Mouse (Mus musculus): ENCODE results near the gene Map3k9.

- no peak for TF ChIP-seq CTCF (IDR thresholded peaks at IDR 0.05; ENCODE audit: control insufficient read depth, insufficient read depth, insufficient replicate concordance, low read depth, low read length)
- TF ChIP-seq POLR2A (IDR thresholded peaks at IDR 0.05; ENCODE audit: control insufficient read depth, low read depth, low read length) = no peak
Observed at GRCm38 (mm10) chr12:81675557-81675956, 105.4 kb downstream of the Map3k9 start.
